Mouse (Mus musculus) stomach, embryonic 16.5 days (tissue): ENCODE data around the gene Ccdc12. TPM values are rescaled to one million over a fixed set of nuclear protein-coding genes. Genes with fewer than 3 reads are reported as not detected.

Source experiments
- ATAC-seq: fragments of 200-750 bp; cut with Nextera tagmentation; 2 replicates; pipeline ENCODE4 v1.8.0; 2017; ENCODE audit warnings: moderate number of reproducible peaks, moderate TSS enrichment; ENCODE audit not compliant: insufficient read depth, low FRiP score
- H3K27ac ChIP-seq: fragments of 300-500 bp; sonication (generic); 2 replicates; pipeline ENCODE4 v1.5.1; 2014; ENCODE audit warnings: low read length
- H3K27me3 ChIP-seq: fragments of 300-500 bp; sonication (generic); 2 replicates; pipeline ENCODE4 v1.6.1; 2014; ENCODE audit warnings: low read length, control low read depth, mixed read lengths; ENCODE audit not compliant: control insufficient read depth, insufficient read depth
- H3K36me3 ChIP-seq: fragments of 300-500 bp; sonication (generic); 2 replicates; pipeline ENCODE4 v1.6.1; 2014; ENCODE audit warnings: low read length; ENCODE audit not compliant: control insufficient read depth, insufficient read depth
- H3K4me1 ChIP-seq: fragments of 300-500 bp; sonication (generic); 2 replicates; pipeline ENCODE4 v1.6.1; 2014; ENCODE audit warnings: low read length, control low read depth, mixed read lengths; ENCODE audit not compliant: control insufficient read depth, insufficient read depth
- H3K4me2 ChIP-seq: fragments of 300-500 bp; sonication (generic); 2 replicates; pipeline ENCODE4 v1.6.1; 2014; ENCODE audit warnings: low read depth, low read length, mixed read lengths
- H3K4me3 ChIP-seq: fragments of 300-500 bp; sonication (generic); replicated peaks from 2 replicates; pipeline ENCODE4 v1.5.1; 2014; ENCODE audit warnings: mild to moderate bottlenecking, low read length
- H3K9ac ChIP-seq: fragments of 300-500 bp; sonication (generic); 2 replicates; pipeline ENCODE4 v1.6.1; 2014; ENCODE audit warnings: low read length
- H3K9me3 ChIP-seq: fragments of 300-500 bp; sonication (generic); replicated peaks from 2 replicates; pipeline ENCODE4 v1.6.1; 2016; ENCODE audit warnings: low read length, control low read depth; ENCODE audit not compliant: control insufficient read depth
- WGBS: fragments of 180-500 bp; shearing (Covaris S2); extraction: QIAGEN DNeasy Blood & Tissue Kit; methylation state at CpG from one replicate; pipeline ENCODE4 v1.1.7; 2014; 5-methylcytosine and 5-hydroxymethylcytosine counted together
- polyA plus RNA-seq: library from polyadenylated mRNA; unstranded; fragments of >200 nt; fragmentation: Nextera tagmentation; extraction: Ambion mirVana; gene quantifications from 2 replicates; pipeline ENCODE4 v1.2.1, GENCODE M21; 2015

Gene Ccdc12
- polyA plus RNA-seq, 1 experiment from 2014 or later = 148 TPM

DNA sequence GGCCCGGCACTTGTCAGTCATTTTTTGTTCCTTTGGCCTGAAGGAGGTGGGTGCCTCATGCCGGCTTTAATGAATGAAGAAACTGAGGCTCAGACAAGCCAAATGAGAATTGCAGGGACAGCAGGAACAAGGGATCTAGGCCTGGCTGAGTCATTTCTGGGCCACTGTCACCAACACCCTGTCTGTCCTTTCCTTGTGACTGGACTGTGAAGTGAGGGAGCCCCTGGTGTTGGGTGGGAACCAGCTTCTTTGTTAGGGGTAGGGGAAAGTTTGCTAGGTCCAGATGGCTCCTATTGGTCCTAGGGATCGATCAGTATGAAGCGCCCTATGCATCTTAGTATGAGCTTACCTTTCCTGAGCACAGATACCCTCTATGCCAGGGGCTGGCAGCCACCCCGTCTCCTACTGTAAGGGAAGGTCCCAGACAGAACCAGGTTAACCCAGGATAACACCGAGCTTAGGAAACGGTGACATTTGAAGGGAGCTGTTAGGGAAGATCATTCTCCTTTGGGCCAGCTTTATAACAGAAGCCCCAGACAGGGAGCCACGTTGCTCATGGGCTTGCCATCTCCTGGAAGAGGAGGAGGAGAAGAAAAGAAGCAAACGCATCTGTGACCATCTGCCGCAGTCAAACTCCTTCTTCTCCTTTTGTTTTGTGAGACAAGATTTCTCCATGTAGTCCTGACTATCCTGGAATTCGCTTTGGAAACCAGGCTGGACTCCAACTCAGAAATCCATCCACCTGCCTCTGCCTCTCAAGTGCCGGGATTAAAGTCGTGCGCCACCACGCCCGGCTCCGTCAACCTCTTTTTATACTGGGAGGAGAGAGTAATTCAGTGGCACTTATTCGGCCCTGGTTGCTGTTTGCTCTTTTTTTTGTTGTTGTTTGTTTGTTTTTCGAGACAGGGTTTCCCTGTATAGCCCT is 1.3 kb upstream of the Ccdc12 start:
- Histone ChIP-seq H3K36me3 (no peaks in the 10 kb centered on the region), H3K4me3 (no peak overlapping the region), H3K27ac (peak overlapping the region; percentile 88), H3K9me3 (no peaks in the 10 kb centered on the region), H3K9ac (peak overlapping the region; percentile 55), H3K4me2 (peak overlapping the region; percentile 88), H3K4me1 (peaks cover 26% of the 10 kb centered on the region), H3K27me3 (peaks cover 4% of the 10 kb centered on the region; the same call in 1 of the 2 replicates)
- 77% methylated on average over 19 of the region's 19 CpGs for WGBS
- ATAC-seq = no peak

GRCm38 (mm10) chr9:110655651-110656007 is 674 bp upstream of the Ccdc12 start:
- Histone ChIP-seq H3K36me3 (no peaks in the 10 kb centered on the region), H3K27ac (peak overlapping the region; percentile 69), H3K4me1 (peaks cover 26% of the 10 kb centered on the region), H3K9ac (peak overlapping the region; percentile 4; the same call in 1 of the 2 replicates), H3K4me2 (peak overlapping the region; percentile 47), H3K27me3 (peaks cover 4% of the 10 kb centered on the region; the same call in 1 of the 2 replicates), H3K9me3 (no peaks in the 10 kb centered on the region), H3K4me3 (peak overlapping the region; percentile 58)
- 77% methylated on average over 10 of the region's 10 CpGs for WGBS
- no peak for ATAC-seq

DNA sequence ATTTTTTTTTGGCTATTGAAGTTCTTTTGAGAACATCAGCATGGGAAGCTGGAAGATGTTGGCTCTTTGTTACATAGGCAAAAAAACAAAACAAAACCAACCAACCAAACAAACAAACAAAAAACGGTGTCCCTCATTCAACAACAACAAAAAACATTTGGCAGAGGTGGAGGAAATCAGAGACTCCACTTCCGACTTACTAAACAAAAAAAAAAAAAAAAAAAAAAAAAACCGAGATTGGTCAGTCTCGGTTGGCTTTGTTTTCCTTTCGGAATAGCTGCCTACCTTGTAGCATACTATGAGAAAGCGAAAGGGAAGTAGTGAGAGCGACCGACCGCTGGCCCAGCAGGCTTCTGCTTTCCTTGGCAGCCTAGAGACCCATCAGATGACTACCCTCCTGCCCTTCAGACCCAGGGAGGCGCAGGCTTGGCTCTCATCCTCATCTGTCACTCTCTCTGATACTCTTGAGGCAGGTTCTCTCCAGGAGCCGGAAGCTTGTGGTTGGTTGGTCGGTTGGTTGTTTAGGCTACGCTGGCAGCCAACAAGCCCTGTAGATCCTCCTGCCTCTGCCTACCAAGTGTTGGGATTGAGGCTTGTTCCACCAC is 1.3 kb downstream of the Ccdc12 start:
- WGBS = 67% methylated on average over 13 of the region's 13 CpGs
- H3K9ac ChIP-seq = peak overlapping the region; percentile 85
- no peaks in the 10 kb centered on the region for H3K9me3 ChIP-seq
- H3K4me3 ChIP-seq = peak overlapping the region; percentile 58
- H3K4me1 ChIP-seq = peaks cover 27% of the 10 kb centered on the region
- H3K4me2 ChIP-seq = peak overlapping the region; percentile 81
- H3K27me3 ChIP-seq = no peaks in the 10 kb centered on the region
- peak overlapping the region; percentile 69; the same call in 1 of the 2 replicates for H3K27ac ChIP-seq
- no peaks in the 10 kb centered on the region for H3K36me3 ChIP-seq
- ATAC-seq = no peak

GRCm38 (mm10) chr9:110659521-110659920 is 3.2 kb downstream of the Ccdc12 start:
- no peak overlapping the region; the same call in 1 of the 2 replicates for H3K27ac ChIP-seq
- no peak overlapping the region for H3K4me3 ChIP-seq
- no peak overlapping the region for H3K4me2 ChIP-seq
- H3K9ac ChIP-seq = no peak overlapping the region
- H3K4me1 ChIP-seq = peaks cover 17% of the 10 kb centered on the region
- no peak for ATAC-seq
- H3K9me3 ChIP-seq = no peaks in the 10 kb centered on the region
- 86% methylated on average over 12 of the region's 12 CpGs for WGBS
- H3K36me3 ChIP-seq = no peaks in the 10 kb centered on the region
- H3K27me3 ChIP-seq = no peaks in the 10 kb centered on the region

DNA sequence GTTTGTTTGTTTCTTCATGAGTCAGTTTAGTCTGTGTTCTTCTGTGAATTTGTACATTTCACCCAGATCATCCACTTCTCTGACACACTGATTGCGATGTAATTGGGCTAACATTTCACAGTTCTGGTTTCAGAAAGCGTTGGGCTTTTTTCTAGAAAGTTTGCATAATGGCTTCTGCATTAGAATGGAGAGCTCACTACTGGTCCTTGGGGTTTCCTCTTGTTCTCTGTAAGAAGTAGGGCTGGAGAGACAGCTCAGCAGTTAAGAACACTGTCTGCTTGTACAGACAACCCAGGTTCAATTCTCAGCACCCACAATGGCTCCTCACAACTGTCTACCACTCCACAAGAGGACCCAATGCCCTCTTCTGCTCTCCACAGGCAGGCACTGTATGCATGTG is 3.9 kb downstream of the Ccdc12 start:
- no peak overlapping the region for H3K4me3 ChIP-seq
- ATAC-seq = no peak
- WGBS = 90% methylated on average over 2 of the region's 2 CpGs
- H3K4me2 ChIP-seq = no peak overlapping the region
- no peaks in the 10 kb centered on the region for H3K9me3 ChIP-seq
- peaks cover 15% of the 10 kb centered on the region for H3K4me1 ChIP-seq
- H3K27ac ChIP-seq = no peak overlapping the region
- H3K9ac ChIP-seq = no peak overlapping the region
- no peaks in the 10 kb centered on the region for H3K27me3 ChIP-seq
- no peaks in the 10 kb centered on the region for H3K36me3 ChIP-seq

GRCm38 (mm10) chr9:110660856-110661612 is 4.7 kb downstream of the Ccdc12 start:
- Histone ChIP-seq H3K27ac (peak overlapping the region; percentile 30; the same call in 1 of the 2 replicates), H3K4me3 (no peak overlapping the region), H3K9ac (no peak overlapping the region), H3K27me3 (no peaks in the 10 kb centered on the region), H3K4me2 (no peak overlapping the region), H3K9me3 (no peaks in the 10 kb centered on the region), H3K36me3 (no peaks in the 10 kb centered on the region), H3K4me1 (peaks cover 15% of the 10 kb centered on the region)
- 0 out of 2 replicates have a peak, but pooled peaks have one; percentile 11 for ATAC-seq
- WGBS = 61% methylated on average over 7 of the region's 7 CpGs

DNA sequence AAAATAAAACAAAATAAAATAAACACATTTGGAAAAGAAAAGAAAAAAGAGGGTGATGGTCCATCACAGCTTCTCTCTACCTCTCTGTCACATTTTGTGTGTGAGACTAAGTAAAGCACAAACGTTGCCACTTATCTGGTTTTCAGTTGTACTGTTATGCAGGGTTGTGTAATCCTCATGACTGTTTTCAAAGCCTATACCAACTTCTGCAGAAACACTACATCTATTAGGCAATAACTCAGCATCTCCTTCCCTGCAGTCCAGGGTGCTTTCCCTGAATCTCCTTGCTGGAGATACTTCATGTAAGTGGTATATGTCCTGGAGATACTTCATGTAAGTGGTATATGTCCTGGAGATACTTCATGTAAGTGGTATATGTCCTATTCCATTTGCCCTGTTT is 6.5 kb downstream of the Ccdc12 start:
- no peak for ATAC-seq
- H3K9me3 ChIP-seq = no peaks in the 10 kb centered on the region
- H3K27ac ChIP-seq = no peak overlapping the region
- H3K4me1 ChIP-seq = peaks cover 25% of the 10 kb centered on the region
- H3K4me3 ChIP-seq = no peak overlapping the region
- H3K27me3 ChIP-seq = no peaks in the 10 kb centered on the region
- H3K4me2 ChIP-seq = no peak overlapping the region
- no peaks in the 10 kb centered on the region for H3K36me3 ChIP-seq
- H3K9ac ChIP-seq = no peak overlapping the region
- 69% methylated on average over 1 of the region's 1 CpGs for WGBS

DNA sequence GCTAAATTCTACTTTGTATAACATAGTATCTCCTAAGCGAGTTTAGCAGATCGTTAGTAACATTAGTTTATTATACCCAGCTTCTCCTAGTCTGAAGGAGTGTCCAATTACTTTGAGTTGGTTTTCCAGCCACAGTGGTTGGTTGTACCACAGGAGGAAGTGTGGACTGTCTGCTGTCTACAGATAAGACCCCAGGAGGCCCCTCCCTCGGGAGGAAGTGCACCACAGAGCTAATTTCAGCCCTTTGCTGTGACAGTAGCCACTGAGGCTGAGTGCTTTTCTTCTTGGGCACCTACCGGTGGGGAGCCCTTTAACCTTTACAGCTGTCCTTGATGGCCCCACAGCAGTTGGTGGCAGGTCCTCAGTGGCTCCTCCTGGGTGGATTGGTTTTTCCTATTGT is 9.6 kb downstream of the Ccdc12 start:
- peak; percentile 65; the same call in 1 of the 2 replicates for ATAC-seq
- Histone ChIP-seq H3K27ac (peak overlapping the region; percentile 66), H3K27me3 (no peaks in the 10 kb centered on the region), H3K36me3 (no peaks in the 10 kb centered on the region), H3K9me3 (no peaks in the 10 kb centered on the region), H3K9ac (peak overlapping the region; percentile 33; the same call in 1 of the 2 replicates), H3K4me2 (peak overlapping the region; percentile 25; the same call in 1 of the 2 replicates), H3K4me3 (no peak overlapping the region), H3K4me1 (peaks cover 33% of the 10 kb centered on the region)
- 22% methylated on average over 4 of the region's 4 CpGs for WGBS
